Mouse (Mus musculus) E14TG2a.4 (cell line): ENCODE results near the gene Ppm1j.

ENCODE experiments used
- H3K27me3 ChIP-seq: 2 replicates; pipeline ENCODE4 v1.6.1; 2014; ENCODE audit warnings: low read length, control low read depth; ENCODE audit not compliant: insufficient read depth
- H3K36me3 ChIP-seq: 2 replicates; pipeline ENCODE4 v1.6.1; 2014; ENCODE audit warnings: low read length, control low read depth; ENCODE audit not compliant: insufficient read depth
- H3K4me1 ChIP-seq: replicated peaks from 2 replicates; pipeline ENCODE4 v1.6.1; 2014; ENCODE audit warnings: low read depth, low read length, control low read depth
- H3K4me3 ChIP-seq: replicated peaks from 2 replicates; pipeline ENCODE4 v1.5.1; 2014; ENCODE audit warnings: mild to moderate bottlenecking, low read length
- H3K9me3 ChIP-seq: 2 replicates; pipeline ENCODE4 v1.6.1; 2014; ENCODE audit warnings: low read length, control low read depth
- CTCF ChIP-seq: conservative IDR thresholded peaks from 2 replicates; pipeline ENCODE4 v1.5.1; 2014; ENCODE audit warnings: low read length
- NANOG ChIP-seq: IDR thresholded peaks from 2 replicates; pipeline ENCODE4 v1.6.1; 2014; ENCODE audit warnings: borderline replicate concordance, low read length, mixed read lengths
- POU5F1 ChIP-seq: IDR thresholded peaks from 2 replicates; pipeline ENCODE4 v1.6.1; 2014; ENCODE audit warnings: low read length, borderline replicate concordance

Ppm1j gene

DNA sequence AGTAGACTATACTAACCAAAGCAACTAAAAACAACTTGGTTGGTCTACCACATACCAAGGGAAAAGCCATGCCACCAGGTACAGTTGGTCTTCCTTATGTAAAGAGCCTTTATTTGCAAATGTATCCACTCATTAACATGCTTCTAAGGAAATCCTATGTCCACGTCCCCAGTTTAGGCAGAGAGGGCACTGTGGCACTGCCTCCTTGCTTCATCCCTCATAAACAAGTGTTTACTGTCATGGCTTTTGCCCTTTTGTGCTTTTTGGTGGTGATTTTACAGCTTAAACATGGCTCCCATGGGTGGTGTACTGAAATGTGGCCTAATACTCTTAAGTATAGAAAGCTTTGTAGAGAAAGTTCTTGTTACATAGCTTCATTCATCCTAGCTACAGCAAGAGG lies 39.6 kb downstream of the Ppm1j start:
- peaks cover 58% of the 10 kb centered on the region for H3K4me1 ChIP-seq
- H3K27me3 ChIP-seq, result no peaks in the 10 kb centered on the region
- TF ChIP-seq CTCF (no peak), NANOG (no peak), POU5F1 (no peak)
- no peak overlapping the region for H3K4me3 ChIP-seq
- no peaks in the 10 kb centered on the region for H3K9me3 ChIP-seq
- peaks cover 31% of the 10 kb centered on the region for H3K36me3 ChIP-seq

DNA sequence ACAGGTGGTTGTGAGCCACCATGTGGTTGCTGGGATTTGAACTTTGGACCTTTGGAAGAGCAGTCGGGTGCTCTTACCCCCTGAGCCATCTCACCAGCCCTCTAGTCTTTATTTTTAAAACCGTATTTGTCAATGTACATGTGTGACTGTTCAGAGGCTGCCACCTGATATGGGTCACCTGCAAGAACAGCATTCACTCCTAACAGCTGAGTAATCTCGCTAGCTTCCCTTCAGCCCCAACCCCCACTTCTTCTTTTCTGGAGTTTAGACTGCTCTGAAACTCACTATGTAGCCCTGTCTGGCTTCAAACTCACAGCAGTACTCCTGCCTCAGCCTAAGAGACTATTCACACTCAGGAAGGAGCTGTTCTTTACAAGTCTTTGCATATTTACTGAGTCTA lies 41.6 kb downstream of the Ppm1j start:
- Histone ChIP-seq H3K4me1 (peaks cover 42% of the 10 kb centered on the region), H3K4me3 (no peak overlapping the region), H3K36me3 (peaks cover 46% of the 10 kb centered on the region), H3K9me3 (no peaks in the 10 kb centered on the region), H3K27me3 (no peaks in the 10 kb centered on the region)
- TF ChIP-seq POU5F1, result no peak
- no peak for TF ChIP-seq NANOG
- no peak for TF ChIP-seq CTCF
